Mouse (Mus musculus): ENCODE measurements at regions not wholly inside any gene's neighbourhood (a gene's known extent, or its start where the extent isn't known, plus 50 kb on each side); places are given as distances from the start of the nearest gene placed in this dataset.

GRCm38 (mm10) chr1:51591886-51592285 is 113.7 kb upstream of the Nabp1 start:
- TF ChIP-seq CTCF (IDR thresholded peaks at IDR 0.05; ENCODE audit: low read depth), result no peak
- TF ChIP-seq EP300 (IDR thresholded peaks at IDR 0.05; ENCODE audit: low read depth), result no peak
